Mouse (Mus musculus) ovary, postnatal 36 days (tissue): ENCODE data around the gene Sync.
A peak's percentile ranks its signal among the peaks of the same experiment; 100 is the strongest.

ENCODE experiments used
- DNase-seq: peaks from one replicate; pipeline ENCODE4 v3.0.0; 2022; ENCODE audit warnings: low spot score, mixed read lengths

Gene Sync

DNA sequence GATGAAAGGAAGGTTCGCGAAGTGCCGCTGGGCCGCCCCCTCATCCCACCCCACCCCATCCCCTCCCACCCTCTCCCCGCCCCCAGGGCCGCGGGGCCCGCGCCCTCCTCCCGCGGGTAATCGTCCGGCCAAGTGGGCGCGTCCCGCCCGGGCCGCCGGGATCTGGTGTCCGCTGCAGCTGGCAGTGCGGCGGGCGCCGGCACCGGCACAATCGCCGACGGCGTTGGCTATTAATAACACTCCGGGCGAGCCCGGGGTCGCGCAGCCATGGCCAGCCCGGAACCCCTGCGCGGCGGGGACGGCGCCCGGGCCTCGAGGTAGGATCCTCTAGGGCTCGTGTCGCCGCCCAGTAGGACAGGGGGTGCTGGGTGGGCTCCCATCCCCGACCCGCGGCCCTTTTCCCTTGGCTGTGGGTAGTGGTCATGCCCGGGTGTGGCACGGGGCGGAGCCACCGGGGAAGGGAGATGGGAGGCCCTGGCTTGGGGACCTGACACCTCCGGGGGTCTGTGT lies at the start of gene Sync:
Gene Sync, plus strand, starts transcription at position 146 of the 510 bp plus-strand sequence.
- DNase-seq: peak; percentile 47

GRCm38 (mm10) chr4:129237843-129238441 lies 49.5 kb upstream of the Sync start:
- DNase-seq: no peak

DNA sequence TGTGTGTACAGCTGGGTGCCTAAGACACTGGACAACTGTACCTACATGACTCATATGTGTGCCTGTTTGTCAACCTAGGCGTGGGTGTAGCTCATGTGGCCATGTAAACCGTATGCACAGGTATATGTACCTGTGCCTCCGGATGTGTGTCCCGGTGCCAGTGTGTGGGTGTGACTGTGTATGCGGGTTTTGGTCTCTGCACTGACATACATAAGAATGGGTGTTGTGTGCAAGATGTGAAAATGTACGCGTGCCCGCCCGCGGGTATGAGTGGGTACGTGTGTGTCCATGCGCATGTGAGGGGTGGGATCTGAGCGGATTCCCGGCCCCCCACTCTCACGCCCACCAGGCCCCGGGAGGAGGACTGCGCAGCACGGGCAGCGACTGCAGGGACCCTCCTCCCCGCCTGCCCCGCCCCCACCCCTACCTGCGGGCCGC lies 48.8 kb upstream of the Sync start:
- DNase-seq: no peak

- DNase-seq: peak; percentile 83
Observed at GRCm38 (mm10) chr4:129239075-129239474, 48.3 kb upstream of the Sync start.

- DNase-seq: no peak
Observed at GRCm38 (mm10) chr4:129241898-129242297, 45.5 kb upstream of the Sync start.

DNA sequence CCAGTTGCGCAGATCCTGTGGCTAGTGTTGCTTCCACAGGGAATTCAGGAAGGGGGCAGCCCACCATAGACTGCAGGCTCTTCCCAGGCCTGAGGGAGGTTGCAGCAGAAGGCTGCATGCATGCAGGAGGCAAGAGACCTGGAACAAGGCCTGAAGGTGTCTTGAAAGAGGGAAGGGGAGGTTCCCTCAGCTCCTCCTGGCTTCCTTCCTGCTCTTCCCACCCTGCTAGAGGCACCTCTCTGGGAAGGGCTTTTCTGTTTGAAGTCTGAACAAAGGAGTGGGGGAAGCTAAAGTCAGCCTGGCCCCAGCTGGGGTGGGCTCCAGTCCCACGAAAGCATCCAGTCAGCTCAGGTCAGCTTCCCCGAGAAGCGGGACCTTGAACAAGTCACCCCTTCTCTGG lies 45.1 kb upstream of the Sync start:
- no peak for DNase-seq

DNA sequence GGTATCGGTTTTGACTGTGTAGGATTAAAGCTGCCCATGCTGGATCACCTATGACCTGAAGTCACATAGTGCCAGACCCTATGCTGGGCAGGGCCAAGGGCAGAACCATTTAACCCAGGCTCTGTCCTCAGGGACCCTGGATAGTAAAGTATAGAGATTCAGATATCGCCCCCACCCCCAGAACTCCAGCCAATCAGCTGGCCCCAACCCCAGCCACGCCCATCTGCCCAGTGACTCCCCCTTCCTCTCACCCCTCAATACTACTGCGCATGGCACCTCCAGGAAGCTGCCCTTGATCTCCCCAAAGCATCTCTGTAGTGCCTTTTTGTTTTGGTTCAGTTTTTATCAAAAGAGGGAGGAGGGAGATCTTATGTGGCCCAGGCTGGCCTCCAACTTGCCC lies 44.7 kb upstream of the Sync start:
- no peak for DNase-seq

- DNase-seq: no peak
Observed at GRCm38 (mm10) chr4:129244802-129245201, 42.6 kb upstream of the Sync start.

GRCm38 (mm10) chr4:129246360-129247301 lies 40.8 kb upstream of the Sync start:
- no peak for DNase-seq

DNA sequence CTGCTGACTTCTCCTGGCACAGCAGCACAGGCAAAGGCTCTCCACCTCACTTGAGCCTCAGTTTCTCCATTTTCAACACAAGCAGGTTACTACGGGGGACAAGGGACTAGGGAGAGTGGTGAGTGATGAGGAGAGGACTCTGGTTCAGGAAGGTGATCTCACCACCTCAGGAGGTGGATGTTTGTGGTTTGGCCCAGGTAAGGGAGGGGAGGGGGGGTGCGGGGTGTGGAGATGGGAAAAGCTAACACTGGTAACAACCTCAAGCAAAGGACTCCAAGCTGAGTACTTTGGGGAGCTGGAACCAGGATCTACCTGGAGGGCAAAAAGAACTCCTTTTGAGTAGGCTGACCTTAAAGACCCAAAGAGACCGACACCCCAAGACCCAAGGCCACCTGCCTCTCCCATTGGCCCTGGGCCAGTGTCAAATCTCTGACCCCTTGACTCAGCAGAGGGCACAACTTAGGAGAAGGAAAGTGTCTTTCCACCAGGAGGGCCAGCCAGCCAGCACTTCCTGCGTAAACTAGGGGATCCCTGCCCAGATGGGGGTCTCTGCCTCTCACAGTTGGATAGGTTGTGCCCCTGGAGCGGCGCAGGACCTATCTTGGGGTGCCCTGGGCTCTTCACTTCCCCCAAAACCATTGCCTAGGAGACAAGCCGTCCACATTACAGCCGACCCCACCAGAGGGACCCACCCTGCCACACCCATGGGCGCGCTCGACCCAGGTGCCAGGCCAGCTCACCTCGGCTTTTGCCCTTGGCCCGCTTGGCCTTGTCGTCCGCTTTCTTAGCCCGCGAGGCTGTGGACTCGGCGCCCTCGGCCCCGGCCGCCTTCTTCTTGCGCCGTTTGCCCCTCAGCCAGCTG lies 39.8 kb upstream of the Sync start:
- DNase-seq: no peak

DNA sequence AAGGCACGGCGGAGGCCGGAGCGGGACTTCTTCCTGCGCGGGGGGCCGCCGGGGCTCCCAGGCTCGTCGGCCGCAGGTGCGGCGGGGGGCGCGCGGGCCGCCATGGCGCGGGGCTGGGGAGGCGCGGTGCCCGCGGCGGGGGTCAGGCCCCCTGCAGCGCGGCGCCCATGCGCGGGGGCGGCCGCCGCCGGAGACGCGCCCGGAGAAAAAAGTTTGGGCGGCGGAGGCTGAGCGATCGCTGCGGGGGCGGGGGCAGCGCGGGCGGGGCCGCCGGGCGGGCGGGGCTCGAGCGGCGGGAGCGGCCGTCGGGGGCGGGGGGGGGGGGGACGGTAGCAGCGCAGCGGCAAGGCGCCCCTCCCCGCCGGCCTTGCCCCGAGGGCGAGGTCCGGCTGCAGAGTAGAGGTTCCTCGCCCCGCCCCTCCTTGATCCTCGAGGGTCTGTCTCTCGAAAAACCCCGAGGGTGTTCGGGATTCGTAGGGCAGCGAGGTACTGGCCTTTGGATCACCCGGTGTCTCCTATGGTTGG lies 39.1 kb upstream of the Sync start:
- DNase-seq: no peak

DNA sequence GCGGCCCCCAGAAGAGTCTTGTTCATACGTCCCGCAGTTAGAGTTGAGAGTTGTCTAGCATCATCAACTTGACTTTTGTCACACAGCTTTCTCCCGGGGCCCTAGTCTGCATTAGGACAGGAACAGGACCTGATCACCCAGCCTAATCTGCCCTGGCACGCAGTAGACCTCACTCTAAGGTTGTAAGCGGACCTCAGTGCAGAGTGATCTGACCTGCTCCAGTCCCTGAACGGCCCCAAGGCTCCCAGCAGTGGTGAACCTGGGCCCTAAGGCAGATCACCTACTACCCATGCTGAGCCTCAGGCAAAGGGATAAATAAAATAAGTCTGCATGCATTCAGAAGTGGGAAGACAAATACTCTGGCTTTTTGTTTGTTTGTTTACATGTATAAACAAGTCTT lies 38.1 kb upstream of the Sync start:
- DNase-seq: no peak

GRCm38 (mm10) chr4:129250759-129251481 lies 36.5 kb upstream of the Sync start:
- DNase-seq: no peak

DNA sequence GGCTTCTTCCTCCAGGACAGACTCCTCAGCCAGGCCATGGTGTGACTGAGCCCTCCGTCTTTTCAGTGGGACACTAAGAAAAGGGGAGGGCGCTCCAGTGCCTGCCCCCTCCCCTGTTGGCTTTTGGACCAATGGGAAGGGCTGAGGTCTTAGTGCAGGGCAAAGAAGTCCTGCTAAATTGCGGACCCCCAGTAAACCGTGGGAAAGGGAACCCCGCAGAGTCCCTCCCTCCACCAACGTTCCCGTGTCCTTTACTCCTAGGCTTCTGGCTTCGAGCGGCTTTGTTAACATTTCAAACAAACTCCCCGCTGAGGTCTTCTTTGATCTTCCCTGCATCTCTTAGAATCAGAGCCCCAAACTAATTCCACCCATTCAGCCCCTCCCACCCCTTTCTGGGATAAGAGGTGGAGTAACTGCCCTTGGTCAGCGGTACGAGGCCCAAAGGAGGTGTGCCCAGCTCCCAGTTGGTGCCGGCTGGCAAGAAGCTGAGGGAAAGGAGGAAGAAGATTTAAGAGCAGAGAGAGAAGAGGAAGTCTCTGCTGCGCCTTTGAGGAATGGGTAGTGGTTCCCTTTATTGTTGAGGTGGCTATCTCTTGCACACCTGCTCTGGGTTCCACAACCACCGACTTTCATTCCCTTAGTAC lies 35.8 kb upstream of the Sync start:
- no peak for DNase-seq

GRCm38 (mm10) chr4:129252492-129252891 lies 34.9 kb upstream of the Sync start:
- DNase-seq: no peak

DNA sequence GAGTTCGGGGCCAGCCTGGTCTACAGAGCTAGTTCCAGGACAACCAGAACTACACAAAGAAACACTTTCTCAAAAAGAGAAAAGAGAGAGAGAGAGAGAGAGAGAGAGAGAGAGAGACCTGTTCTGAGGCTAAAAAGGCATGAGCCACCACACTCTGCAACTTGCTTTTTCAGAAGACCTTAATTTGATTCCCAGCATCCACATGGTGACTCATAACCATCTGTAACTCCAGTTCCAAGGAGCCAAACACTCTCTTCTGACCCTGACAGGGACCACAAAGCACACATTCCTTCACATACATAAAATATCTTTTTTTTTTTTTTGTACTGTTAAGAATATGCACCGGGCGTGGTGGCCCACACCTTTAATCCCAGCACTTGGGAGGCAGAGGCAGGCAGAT lies 32.8 kb upstream of the Sync start:
- no peak for DNase-seq

DNA sequence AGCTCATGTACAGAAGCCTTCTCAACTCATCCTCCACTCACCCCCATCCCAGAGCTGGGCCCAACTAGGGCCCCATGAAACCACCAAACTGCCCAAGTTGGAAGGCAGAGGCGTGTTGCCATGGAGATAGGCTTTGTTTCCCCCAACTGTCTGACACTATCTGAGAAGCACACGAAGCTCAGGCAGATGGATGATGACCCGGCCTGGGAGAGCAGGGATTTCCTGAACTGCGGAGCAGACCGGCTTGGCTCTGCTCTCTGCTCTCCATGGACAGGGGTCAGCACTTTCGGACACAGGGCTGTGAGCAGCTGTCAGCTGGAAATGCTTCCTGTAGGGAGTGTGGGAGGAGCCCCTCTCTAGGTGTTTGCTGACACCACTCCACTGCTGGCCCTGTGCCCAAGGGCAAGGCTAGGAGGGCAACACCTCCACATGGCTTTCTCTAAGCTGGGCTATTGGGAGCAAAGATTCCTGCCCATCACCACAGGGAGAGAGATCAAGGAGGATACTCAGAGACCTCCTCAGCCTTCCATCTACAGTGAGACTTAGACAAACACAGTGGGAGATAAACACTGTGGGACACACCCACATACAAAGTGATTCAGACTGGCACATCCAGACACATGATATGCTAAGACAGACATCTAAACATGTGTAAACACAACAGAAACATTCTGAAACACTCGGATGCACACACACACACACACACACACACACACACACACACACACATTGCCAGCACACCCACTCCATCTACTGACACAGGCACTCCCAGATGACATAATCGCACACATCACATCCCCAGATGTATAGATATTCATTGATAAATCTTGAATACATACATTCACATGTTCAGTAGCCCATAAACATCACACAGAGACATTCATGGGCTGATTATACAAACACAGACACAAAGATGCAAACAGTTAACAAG lies 30.7 kb upstream of the Sync start:
- peak; percentile 51 for DNase-seq

DNA sequence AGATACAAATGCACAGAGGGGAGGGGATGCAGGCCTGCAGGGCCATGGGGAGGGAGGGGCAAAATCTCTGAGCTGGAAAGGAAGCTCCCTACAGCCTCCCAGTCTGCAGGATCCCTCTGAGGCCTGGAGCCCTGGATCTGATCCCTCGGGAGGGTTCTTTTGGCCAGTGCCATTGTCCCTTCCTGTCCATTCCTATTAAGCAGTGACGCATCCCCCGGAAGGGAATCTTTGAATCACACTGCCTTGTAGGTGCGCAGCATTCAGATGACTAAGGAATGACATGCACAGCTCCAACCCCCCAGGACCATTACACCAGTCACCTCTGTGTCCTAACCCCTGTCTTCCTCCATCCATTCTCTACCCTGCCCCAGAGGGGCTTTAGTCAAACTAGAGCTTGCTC lies 28.3 kb upstream of the Sync start:
- DNase-seq: no peak

DNA sequence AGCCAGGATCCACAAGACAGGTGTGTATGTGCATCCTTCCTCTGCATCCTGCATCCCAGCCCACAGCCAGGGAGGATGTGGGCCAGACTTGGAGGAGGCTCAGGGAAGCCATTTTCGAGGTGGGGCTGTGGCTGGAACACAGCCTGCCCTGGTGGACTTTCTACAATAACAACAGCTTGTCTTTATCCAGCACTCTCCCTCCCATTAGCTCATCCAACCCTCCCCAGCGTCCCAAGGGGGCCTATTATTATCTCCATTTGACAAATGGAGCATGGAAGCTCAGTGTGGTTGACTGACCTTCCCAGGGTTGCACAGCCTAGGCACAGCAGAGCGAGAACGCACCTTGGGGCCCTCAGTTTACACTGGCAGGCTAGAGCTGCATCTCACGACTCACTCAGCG lies 26.7 kb upstream of the Sync start:
- DNase-seq: no peak

DNA sequence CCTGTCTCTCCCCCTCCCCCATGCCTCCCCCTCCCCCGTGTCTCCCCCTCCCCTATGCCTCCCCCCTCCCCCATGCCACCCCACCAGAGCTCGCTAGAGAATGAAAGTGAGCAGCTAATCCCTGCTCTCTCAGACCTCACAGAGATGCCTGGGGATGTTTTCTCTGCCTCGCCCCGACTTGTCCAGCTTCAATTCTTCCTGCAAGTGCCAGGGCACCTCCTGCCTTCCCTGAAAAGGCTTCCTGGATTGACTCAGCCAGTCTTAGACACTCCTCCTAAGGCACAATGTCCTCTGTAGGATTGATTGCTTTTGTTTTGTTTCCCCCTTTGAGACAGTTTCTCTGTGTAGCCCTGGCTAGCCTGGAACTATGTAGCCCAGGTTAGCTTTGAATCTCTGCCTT lies 26.2 kb upstream of the Sync start, which contains the start of gene C77080:
Gene C77080, minus strand, starts transcription at position 209 of the 400 bp plus-strand sequence.
- DNase-seq: no peak
